Mouse (Mus musculus) small intestine, adult 2 months (tissue): ENCODE measurements around the gene Apopt1. TPM values are rescaled to one million over a fixed set of nuclear protein-coding genes. Genes with fewer than 3 reads are reported as not detected.

Experiments used
- H3K27ac ChIP-seq: fragments of 200-500 bp; 2 replicates; pipeline ENCODE4 v1.5.1; 2012; ENCODE audit warnings: low read depth, low read length, control low read depth, inconsistent platforms; ENCODE audit not compliant: insufficient read depth
- H3K27me3 ChIP-seq: fragments of 200-500 bp; 2 replicates; pipeline ENCODE4 v1.6.1; 2012; ENCODE audit warnings: mild to moderate bottlenecking, moderate library complexity, low read length, inconsistent platforms; ENCODE audit not compliant: control insufficient read depth, insufficient read depth
- H3K36me3 ChIP-seq: fragments of 200-500 bp; 2 replicates; pipeline ENCODE4 v1.6.1; 2012; ENCODE audit warnings: mild to moderate bottlenecking, low read length, control low read depth, inconsistent platforms; ENCODE audit not compliant: control insufficient read depth, insufficient read depth
- H3K4me1 ChIP-seq: fragments of 200-500 bp; 2 replicates; pipeline ENCODE4 v1.6.1; 2012; ENCODE audit warnings: low read length, inconsistent platforms, mixed read lengths; ENCODE audit not compliant: control insufficient read depth, insufficient read depth, insufficient read length
- H3K4me3 ChIP-seq: fragments of 200-500 bp; 2 replicates; pipeline ENCODE4 v1.5.1; 2012; ENCODE audit warnings: low read depth, mild to moderate bottlenecking, control low read depth, inconsistent platforms, low read length, moderate library complexity
- CTCF ChIP-seq: fragments of 200-500 bp; IDR thresholded peaks from 2 replicates; pipeline ENCODE4 v1.5.1; 2012; ENCODE audit warnings: low read depth, mild to moderate bottlenecking, control low read depth, inconsistent platforms, low read length, moderate library complexity, mixed read lengths; ENCODE audit not compliant: insufficient replicate concordance, insufficient read length; ENCODE audit errors: extremely low read depth
- POLR2A ChIP-seq: fragments of 200-500 bp; IDR thresholded peaks from 2 replicates; pipeline ENCODE4 v1.6.1; 2012; ENCODE audit warnings: low read depth, mild to moderate bottlenecking, control low read depth, inconsistent platforms, low read length, moderate library complexity
- WGBS: fragments of 180-500 bp; shearing (Covaris S2); methylation state at CpG from one replicate; pipeline ENCODE4 v1.1.7; 2018; 5-methylcytosine and 5-hydroxymethylcytosine counted together
- polyA plus RNA-seq: library from polyadenylated mRNA; depleted of rRNA; stranded (reverse); fragments of >200 nt; gene quantifications from 2 replicates; pipeline ENCODE4 v1.2.3, GENCODE M21; 2012

Apopt1 gene
- polyA plus RNA-seq, 1 experiment = 16.7 TPM

- Histone ChIP-seq H3K4me1 (peaks cover 14% of the 10 kb centered on the region), H3K27ac (no peak overlapping the region), H3K27me3 (no peaks in the 10 kb centered on the region), H3K4me3 (no peak overlapping the region), H3K36me3 (no peaks in the 10 kb centered on the region)
- TF ChIP-seq POLR2A (no peak), CTCF (no peak)
- WGBS = 57% methylated on average over 2 of the region's 2 CpGs
These were observed 42.2 kb downstream of the Apopt1 start for GRCm38 (mm10) chr12:111755231-111755630.

GRCm38 (mm10) chr12:111756082-111756697 is 43.1 kb downstream of the Apopt1 start:
- no peak overlapping the region for H3K4me3 ChIP-seq
- H3K27ac ChIP-seq = no peak overlapping the region
- H3K36me3 ChIP-seq = no peaks in the 10 kb centered on the region
- no peak for TF ChIP-seq POLR2A
- TF ChIP-seq CTCF = no peak
- H3K4me1 ChIP-seq = peaks cover 14% of the 10 kb centered on the region
- no peaks in the 10 kb centered on the region for H3K27me3 ChIP-seq
- 26% methylated on average over 4 of the region's 4 CpGs for WGBS

GRCm38 (mm10) chr12:111756698-111757082 is 43.6 kb downstream of the Apopt1 start:
- WGBS = 43% methylated on average over 5 of the region's 5 CpGs
- H3K36me3 ChIP-seq = no peaks in the 10 kb centered on the region
- no peak overlapping the region for H3K27ac ChIP-seq
- H3K4me1 ChIP-seq = peaks cover 14% of the 10 kb centered on the region
- H3K4me3 ChIP-seq = no peak overlapping the region
- TF ChIP-seq POLR2A (no peak), CTCF (no peak)
- no peaks in the 10 kb centered on the region for H3K27me3 ChIP-seq

GRCm38 (mm10) chr12:111757561-111758325 is 44.7 kb downstream of the Apopt1 start:
- Histone ChIP-seq H3K27ac (peak overlapping the region; percentile 81; the same call in 1 of the 2 replicates), H3K36me3 (no peaks in the 10 kb centered on the region), H3K4me1 (peaks cover 14% of the 10 kb centered on the region), H3K27me3 (no peaks in the 10 kb centered on the region), H3K4me3 (peak overlapping the region; percentile 88)
- WGBS = 32% methylated on average over 10 of the region's 10 CpGs
- TF ChIP-seq CTCF = no peak
- no peak; the same call in 1 of the 2 replicates for TF ChIP-seq POLR2A

- peak within 1 kb of the TSS; percentile 81 for H3K27ac ChIP-seq
- no peaks in the 10 kb centered on the region for H3K27me3 ChIP-seq
- under 1% methylated on average over 78 of the region's 85 CpGs for WGBS
- H3K4me1 ChIP-seq = peaks cover 14% of the 10 kb centered on the region
- peak; percentile 69 for TF ChIP-seq POLR2A
- no peak for TF ChIP-seq CTCF
- H3K36me3 ChIP-seq = peaks cover 3% of the 10 kb centered on the region
- peak within 1 kb of the TSS; percentile 88 for H3K4me3 ChIP-seq
These were observed 45.5 kb downstream of the Apopt1 start, which contains the start of gene Klc1 for GRCm38 (mm10) chr12:111758381-111759175. Gene Klc1 (plus strand): TSS chr12:111758849.

GRCm38 (mm10) chr12:111759176-111760061 is 46.4 kb downstream of the Apopt1 start:
- Histone ChIP-seq H3K27me3 (no peaks in the 10 kb centered on the region), H3K27ac (peak overlapping the region; percentile 59), H3K36me3 (peaks cover 3% of the 10 kb centered on the region), H3K4me1 (peaks cover 14% of the 10 kb centered on the region), H3K4me3 (peak overlapping the region; percentile 88)
- 2% methylated on average over 35 of the region's 35 CpGs for WGBS
- no peak for TF ChIP-seq CTCF
- TF ChIP-seq POLR2A = 0 out of 2 replicates have a peak, but pooled peaks have one; percentile 11
